Mouse (Mus musculus) ES-Bruce4 (cell line): Measurements from ENCODE around the gene Smoc1.

Experiments
- CTCF ChIP-seq: IDR thresholded peaks from one replicate; pipeline ENCODE4 v1.8.1; 2011; ENCODE audit warnings: low read depth, low read length
- EP300 ChIP-seq: IDR thresholded peaks from 2 replicates; pipeline ENCODE4 v1.6.1; 2011; ENCODE audit warnings: low read depth, low read length; ENCODE audit not compliant: insufficient read depth
- POLR2A ChIP-seq: IDR thresholded peaks from one replicate; pipeline ENCODE4 v1.8.1; 2011; ENCODE audit warnings: low read length; ENCODE audit not compliant: insufficient read depth

- TF ChIP-seq POLR2A (no peak), CTCF (no peak), EP300 (no peak)
Observed at GRCm38 (mm10) chr12:81105721-81106633, 79.4 kb downstream of the Smoc1 start.
